Mouse (Mus musculus): ENCODE measurements around the gene Rxrg.

- TF ChIP-seq POLR2A (IDR thresholded peaks at IDR 0.05; ENCODE audit: low read depth, low read length) = no peak
- TF ChIP-seq CTCF (IDR thresholded peaks at IDR 0.05; ENCODE audit: extremely low read depth, insufficient read depth, insufficient read length, insufficient replicate concordance) = no peak
Observed at GRCm38 (mm10) chr1:167583195-167583594, 15.0 kb upstream of the Rxrg start.

Measured in spleen, adult 2 months (tissue).